Mouse (Mus musculus): ENCODE data around the gene C530008M17Rik. TPM values are rescaled to one million over a fixed set of nuclear protein-coding genes. Genes with fewer than 3 reads are reported as not detected.

The C530008M17Rik gene
- total and polyA plus RNA-seq, 3 experiments, result 0.04 to 0.44 TPM; not detected in 1

- Histone ChIP-seq H3K9ac (ENCODE audit: insufficient read depth, low read depth) (no peak overlapping the region), H3K9me3 (replicated peaks; ENCODE audit: low read length) (no peaks in the 10 kb centered on the region), H3K36me3 (replicated peaks in 1 of 2; ENCODE audit: control insufficient read depth in 1 of 2, insufficient read depth in 1 of 2, low read length in 1 of 2) (no peaks in the 10 kb centered on the region), H3K4me1 (ENCODE audit: control insufficient read depth in 1 of 2, insufficient read depth in 2 of 2) (no peaks in the 10 kb centered on the region), H3K4me3 (replicated peaks in 1 of 3; ENCODE audit: low read depth in 2 of 3, low read length in 2 of 3, poor library complexity in 1 of 3) (no peak overlapping the region), H3K4me2 (ENCODE audit: insufficient read depth, low read depth, poor library complexity, severe bottlenecking) (no peak overlapping the region), H3K79me2 (replicated peaks; ENCODE audit: control insufficient read depth, extremely low read depth, insufficient read depth, poor library complexity, severe bottlenecking) (no peaks in the 10 kb centered on the region), H3K27me3 (replicated peaks) (no peaks in the 10 kb centered on the region), H3K27ac (ENCODE audit: insufficient read depth, low read depth) (no peak overlapping the region)
- TF ChIP-seq JUN (IDR thresholded peaks at IDR 0.05; ENCODE audit: insufficient read depth, low read depth, low read length), result no peak
- no peak for TF ChIP-seq EP300 (IDR thresholded peaks at IDR 0.05; ENCODE audit: low read length)
- no peak for TF ChIP-seq RAD21 (IDR thresholded peaks at IDR 0.05; ENCODE audit: low read depth, low read length)
- TF ChIP-seq KAT2A (IDR thresholded peaks at IDR 0.05; ENCODE audit: insufficient replicate concordance, low read length), result no peak
- no peak for TF ChIP-seq POLR2A (IDR thresholded peaks at IDR 0.05; ENCODE audit: low read depth, low read length)
- TF ChIP-seq SMC3 (IDR thresholded peaks at IDR 0.05; ENCODE audit: low read depth, low read length), result no peak
- no peak for TF ChIP-seq MAZ (IDR thresholded peaks at IDR 0.05; ENCODE audit: low read depth, low read length)
- TF ChIP-seq MAFK (IDR thresholded peaks at IDR 0.05; ENCODE audit: insufficient replicate concordance, low read length), result no peak
- no peak for TF ChIP-seq ELF1 (IDR thresholded peaks at IDR 0.05; ENCODE audit: low read depth, low read length)
- TF ChIP-seq BHLHE40 (IDR thresholded peaks at IDR 0.05; ENCODE audit: low read depth, low read length), result no peak
- TF ChIP-seq TBP (conservative IDR thresholded peaks at IDR 0.05; ENCODE audit: low read depth, low read length), result no peak
- in situ Hi-C loops (cut with MboI; ENCODE audit: low pct_ligation_motif_present, low pct_unique_long_range_greater_than_20kb, low sequenced_read_pairs), result no loop called here
- DNase-seq (ENCODE audit: extremely low read depth), result no peak
- dilution Hi-C loops (cut with MboI; ENCODE audit: extremely low pct_ligation_motif_present, extremely low pct_unique_long_range_greater_than_20kb, low sequenced_read_pairs), result no loop called here
Measured at GRCm38 (mm10) chr5:76668547-76668946, 12.2 kb downstream of the C530008M17Rik start.

GRCm38 (mm10) chr5:76670183-76670582 lies 13.9 kb downstream of the C530008M17Rik start:
- Histone ChIP-seq H3K4me3 (replicated peaks in 1 of 3; ENCODE audit: low read depth in 2 of 3, low read length in 2 of 3, poor library complexity in 1 of 3) (no peak overlapping the region), H3K4me2 (ENCODE audit: insufficient read depth, low read depth, poor library complexity, severe bottlenecking) (no peak overlapping the region), H3K27ac (ENCODE audit: insufficient read depth, low read depth) (no peak overlapping the region), H3K36me3 (replicated peaks in 1 of 2; ENCODE audit: control insufficient read depth in 1 of 2, insufficient read depth in 1 of 2, low read length in 1 of 2) (no peaks in the 10 kb centered on the region), H3K9ac (ENCODE audit: insufficient read depth, low read depth) (no peak overlapping the region), H3K4me1 (ENCODE audit: control insufficient read depth in 1 of 2, insufficient read depth in 2 of 2) (no peaks in the 10 kb centered on the region), H3K79me2 (replicated peaks; ENCODE audit: control insufficient read depth, extremely low read depth, insufficient read depth, poor library complexity, severe bottlenecking) (no peaks in the 10 kb centered on the region), H3K9me3 (replicated peaks; ENCODE audit: low read length) (no peaks in the 10 kb centered on the region), H3K27me3 (replicated peaks) (no peaks in the 10 kb centered on the region)
- dilution Hi-C loops (cut with MboI; ENCODE audit: extremely low pct_ligation_motif_present, extremely low pct_unique_long_range_greater_than_20kb, low sequenced_read_pairs), result no loop called here
- in situ Hi-C loops (cut with MboI; ENCODE audit: low pct_ligation_motif_present, low pct_unique_long_range_greater_than_20kb, low sequenced_read_pairs), result no loop called here
- TF ChIP-seq RCOR1 (conservative IDR thresholded peaks at IDR 0.05; ENCODE audit: low read depth, low read length) (no peak), MEF2A (IDR thresholded peaks at IDR 0.05; ENCODE audit: borderline replicate concordance, low read depth, low read length) (no peak), USF2 (conservative IDR thresholded peaks at IDR 0.05; ENCODE audit: low read depth, low read length) (no peak), NELFE (IDR thresholded peaks at IDR 0.05; ENCODE audit: low read depth, low read length) (no peak), ETS1 (conservative IDR thresholded peaks at IDR 0.05; ENCODE audit: low read depth, low read length) (no peak), SIN3A (IDR thresholded peaks at IDR 0.05; ENCODE audit: low read length) (no peak), NRF1 (IDR thresholded peaks at IDR 0.05; ENCODE audit: low read depth, low read length) (no peak), CHD1 (IDR thresholded peaks at IDR 0.05; ENCODE audit: low read depth, low read length) (no peak)
- no peak for DNase-seq (ENCODE audit: extremely low read depth)

All from CH12.LX (cell line).